Mouse (Mus musculus): ENCODE data around the gene Srpk2.

GRCm38 (mm10) chr5:23461688-23462087, 222.7 kb downstream of the Srpk2 start:
- TF ChIP-seq CTCF (IDR thresholded peaks at IDR 0.05; ENCODE audit: insufficient read depth, low read length): no peak
- TF ChIP-seq POLR2A (IDR thresholded peaks at IDR 0.05; ENCODE audit: borderline replicate concordance, extremely low read depth, low read depth, low read length): no peak

Measured in lung, adult 2 months (tissue).